Mouse (Mus musculus) hindbrain, embryonic 14.5 days (tissue): ENCODE measurements around the gene Gtf3c1. TPM values are rescaled to one million over a fixed set of nuclear protein-coding genes. Genes with fewer than 3 reads are reported as not detected.

ENCODE experiments used
- ATAC-seq: fragments of 200-750 bp; cut with Nextera tagmentation; 2 replicates; pipeline ENCODE4 v1.8.0; 2017; ENCODE audit warnings: moderate number of reproducible peaks, mild to moderate bottlenecking, moderate TSS enrichment, moderate library complexity; ENCODE audit not compliant: low FRiP score
- DNase-seq: peaks from one replicate; pipeline ENCODE4 v3.0.0-alpha.2; 2015; ENCODE audit warnings: low spot score
- H3K27ac ChIP-seq: fragments of 300-500 bp; sonication (generic); 2 replicates; pipeline ENCODE4 v1.5.1; 2014; ENCODE audit warnings: mild to moderate bottlenecking, moderate library complexity
- H3K27me3 ChIP-seq: fragments of 300-500 bp; sonication (generic); 2 replicates; pipeline ENCODE4 v1.6.1; 2014; ENCODE audit warnings: mild to moderate bottlenecking, low read length, mixed read lengths; ENCODE audit not compliant: control insufficient read depth, insufficient read depth
- H3K36me3 ChIP-seq: fragments of 300-500 bp; sonication (generic); replicated peaks from 2 replicates; pipeline ENCODE4 v1.6.1; 2014; ENCODE audit not compliant: control insufficient read depth, insufficient read depth
- H3K4me1 ChIP-seq: fragments of 300-500 bp; sonication (generic); replicated peaks from 2 replicates; pipeline ENCODE4 v1.6.1; 2014; ENCODE audit warnings: antibody characterized with exemption, low read length, mixed read lengths; ENCODE audit not compliant: control insufficient read depth, insufficient read depth
- H3K4me2 ChIP-seq: fragments of 300-500 bp; sonication (generic); replicated peaks from 2 replicates; pipeline ENCODE4 v1.6.1; 2014; ENCODE audit warnings: mild to moderate bottlenecking, moderate library complexity
- H3K4me3 ChIP-seq: fragments of 300-500 bp; sonication (generic); replicated peaks from 2 replicates; pipeline ENCODE4 v1.5.1; 2014; ENCODE audit warnings: mild to moderate bottlenecking, low read length
- H3K9ac ChIP-seq: fragments of 300-500 bp; sonication (generic); 2 replicates; pipeline ENCODE4 v1.6.1; 2014
- H3K9me3 ChIP-seq: fragments of 300-500 bp; sonication (generic); 2 replicates; pipeline ENCODE4 v1.6.1; 2016; ENCODE audit warnings: low read length; ENCODE audit not compliant: control insufficient read depth
- WGBS: fragments of 180-500 bp; shearing (Covaris S2); extraction: QIAGEN DNeasy Blood & Tissue Kit; methylation state at CpG from one replicate; pipeline ENCODE4 v1.1.7; 2014; 5-methylcytosine and 5-hydroxymethylcytosine counted together
- polyA plus RNA-seq: library from polyadenylated mRNA; unstranded; fragments of >200 nt; fragmentation: Nextera tagmentation; extraction: Ambion mirVana; gene quantifications from 2 replicates; pipeline ENCODE4 v1.2.1, GENCODE M21; 2014

The Gtf3c1 gene
- polyA plus RNA-seq, 1 experiment from 2014 or later: 33.7 TPM

- Histone ChIP-seq H3K27ac (no peak overlapping the region), H3K36me3 (no peaks in the 10 kb centered on the region), H3K27me3 (no peaks in the 10 kb centered on the region), H3K9ac (no peak overlapping the region), H3K4me3 (no peak overlapping the region), H3K9me3 (no peaks in the 10 kb centered on the region), H3K4me1 (no peaks in the 10 kb centered on the region), H3K4me2 (no peak overlapping the region)
- DNase-seq (no peak), ATAC-seq (no peak)
- 93% methylated on average over 6 of the region's 6 CpGs for WGBS
These were observed 106.3 kb downstream of the Gtf3c1 start for GRCm38 (mm10) chr7:125601280-125601670.

- ATAC-seq (no peak), DNase-seq (no peak)
- no peaks in the 10 kb centered on the region for H3K36me3 ChIP-seq
- no peaks in the 10 kb centered on the region for H3K27me3 ChIP-seq
- no peak overlapping the region for H3K4me3 ChIP-seq
- H3K9me3 ChIP-seq: no peaks in the 10 kb centered on the region
- H3K9ac ChIP-seq: no peak overlapping the region
- 57% methylated on average over 6 of the region's 6 CpGs for WGBS
- H3K27ac ChIP-seq: no peak overlapping the region
- no peaks in the 10 kb centered on the region for H3K4me1 ChIP-seq
- no peak overlapping the region for H3K4me2 ChIP-seq
These were observed 106.8 kb downstream of the Gtf3c1 start for GRCm38 (mm10) chr7:125600612-125601279.

GRCm38 (mm10) chr7:125600136-125600535 is 107.4 kb downstream of the Gtf3c1 start:
- ATAC-seq: no peak

GRCm38 (mm10) chr7:125599373-125599973 is 108.1 kb downstream of the Gtf3c1 start:
- ATAC-seq (no peak), DNase-seq (no peak)
- H3K4me2 ChIP-seq: no peak overlapping the region
- H3K36me3 ChIP-seq: no peaks in the 10 kb centered on the region
- H3K9ac ChIP-seq: no peak overlapping the region
- no peaks in the 10 kb centered on the region for H3K27me3 ChIP-seq
- WGBS: 77% methylated on average over 4 of the region's 4 CpGs
- H3K27ac ChIP-seq: no peak overlapping the region
- H3K9me3 ChIP-seq: no peaks in the 10 kb centered on the region
- no peaks in the 10 kb centered on the region for H3K4me1 ChIP-seq
- H3K4me3 ChIP-seq: no peak overlapping the region

More at GRCm38 (mm10) chr7:125600136-125600535, 107.4 kb downstream of the Gtf3c1 start:
- Histone ChIP-seq H3K4me2 (no peak overlapping the region), H3K27ac (no peak overlapping the region), H3K9ac (no peak overlapping the region), H3K36me3 (no peaks in the 10 kb centered on the region), H3K4me1 (no peaks in the 10 kb centered on the region), H3K9me3 (no peaks in the 10 kb centered on the region), H3K4me3 (no peak overlapping the region), H3K27me3 (no peaks in the 10 kb centered on the region)
- no peak for DNase-seq
- 76% methylated on average over 10 of the region's 10 CpGs for WGBS

GRCm38 (mm10) chr7:125597516-125598347 is 109.8 kb downstream of the Gtf3c1 start:
- Histone ChIP-seq H3K9me3 (no peaks in the 10 kb centered on the region), H3K4me3 (no peak overlapping the region), H3K4me1 (no peaks in the 10 kb centered on the region), H3K27ac (no peak overlapping the region), H3K36me3 (no peaks in the 10 kb centered on the region), H3K27me3 (no peaks in the 10 kb centered on the region), H3K4me2 (no peak overlapping the region), H3K9ac (no peak overlapping the region)
- no peak for DNase-seq
- WGBS: 75% methylated on average over 11 of the region's 11 CpGs
- no peak for ATAC-seq

- ATAC-seq (no peak), DNase-seq (no peak)
- Histone ChIP-seq H3K4me1 (no peaks in the 10 kb centered on the region), H3K9ac (no peak overlapping the region), H3K27me3 (no peaks in the 10 kb centered on the region), H3K9me3 (no peaks in the 10 kb centered on the region), H3K4me3 (no peak overlapping the region), H3K36me3 (no peaks in the 10 kb centered on the region), H3K4me2 (no peak overlapping the region), H3K27ac (no peak overlapping the region)
- 90% methylated on average over 9 of the region's 9 CpGs for WGBS
These were observed 110.5 kb downstream of the Gtf3c1 start for GRCm38 (mm10) chr7:125597083-125597482.

GRCm38 (mm10) chr7:125596406-125596805 is 111.2 kb downstream of the Gtf3c1 start:
- H3K9me3 ChIP-seq: no peaks in the 10 kb centered on the region
- DNase-seq: no peak
- H3K36me3 ChIP-seq: no peaks in the 10 kb centered on the region
- ATAC-seq: no peak
- no peak overlapping the region for H3K9ac ChIP-seq
- no peak overlapping the region for H3K4me3 ChIP-seq
- 70% methylated on average over 3 of the region's 3 CpGs for WGBS
- H3K4me2 ChIP-seq: no peak overlapping the region
- H3K27me3 ChIP-seq: no peaks in the 10 kb centered on the region
- H3K27ac ChIP-seq: no peak overlapping the region
- H3K4me1 ChIP-seq: no peaks in the 10 kb centered on the region

GRCm38 (mm10) chr7:125593831-125594230 is 113.7 kb downstream of the Gtf3c1 start:
- Histone ChIP-seq H3K27me3 (no peaks in the 10 kb centered on the region), H3K4me2 (no peak overlapping the region), H3K9ac (no peak overlapping the region), H3K4me1 (no peaks in the 10 kb centered on the region), H3K4me3 (no peak overlapping the region), H3K9me3 (no peaks in the 10 kb centered on the region), H3K36me3 (no peaks in the 10 kb centered on the region), H3K27ac (no peak overlapping the region)
- DNase-seq (no peak), ATAC-seq (no peak)
- WGBS: 89% methylated on average over 4 of the region's 4 CpGs
